Mouse (Mus musculus) urinary bladder, adult 2 months (tissue): ENCODE measurements around the gene Tas1r3. TPM values are rescaled to one million over a fixed set of nuclear protein-coding genes. Genes with fewer than 3 reads are reported as not detected.

Experiments used
- polyA plus RNA-seq: library from polyadenylated mRNA; depleted of rRNA; stranded (reverse); fragments of >200 nt; gene quantifications from 2 replicates; pipeline ENCODE4 v1.2.3, GENCODE M21; 2012; rRNA removed

Tas1r3 gene
- polyA plus RNA-seq, 1 experiment, result 0.91 TPM

Other genes starting within 250 kb of the Tas1r3 start
- 35.6 and 61.6 TPM in 2 replicates for gene Cdk11b, start 238.5 kb downstream of the Tas1r3 start, polyA plus RNA-seq
- not detected in 2 replicates for gene Gm10563, start 218.0 kb downstream of the Tas1r3 start, polyA plus RNA-seq
- 138 and 226 TPM in 2 replicates for gene Mmp23, start 210.0 kb downstream of the Tas1r3 start, polyA plus RNA-seq
- gene Mib2, start 194.2 kb downstream of the Tas1r3 start, polyA plus RNA-seq, result 51.2 and 56.1 TPM in 2 replicates
- 18.5 and 20.1 TPM in 2 replicates for gene Fndc10, start 169.0 kb downstream of the Tas1r3 start, polyA plus RNA-seq
- gene Ssu72, start 158.6 kb downstream of the Tas1r3 start, polyA plus RNA-seq, result 119 and 148 TPM in 2 replicates
- 2.7 and 3.3 TPM in 2 replicates for gene Tmem240, start 128.6 kb downstream of the Tas1r3 start, polyA plus RNA-seq
- gene Atad3a, start 102.3 kb downstream of the Tas1r3 start, polyA plus RNA-seq, result 63.3 and 74.8 TPM in 2 replicates
- gene Vwa1, start 88.7 kb downstream of the Tas1r3 start, polyA plus RNA-seq, result 29.3 and 32.1 TPM in 2 replicates
- gene Tmem88b, start 77.5 kb downstream of the Tas1r3 start, polyA plus RNA-seq, result 0.91 and 0.93 TPM in 2 replicates
- 0.81 and 0.93 TPM in 2 replicates for gene Ankrd65, start 72.9 kb downstream of the Tas1r3 start, polyA plus RNA-seq
- 78.0 and 96.4 TPM in 2 replicates for gene Mrpl20, start 60.5 kb downstream of the Tas1r3 start, polyA plus RNA-seq
- gene Ccnl2, start 50.9 kb downstream of the Tas1r3 start, polyA plus RNA-seq, result 161 and 233 TPM in 2 replicates
- 110 and 122 TPM in 2 replicates for gene Aurkaip1, start 32.1 kb downstream of the Tas1r3 start, polyA plus RNA-seq
- gene Mxra8, start 23.7 kb downstream of the Tas1r3 start, polyA plus RNA-seq, result 377 and 402 TPM in 2 replicates
- gene Dvl1, start 16.0 kb downstream of the Tas1r3 start, polyA plus RNA-seq, result 58.9 and 76.5 TPM in 2 replicates
- gene Cptp, start 6.1 kb upstream of the Tas1r3 start, polyA plus RNA-seq, result 17.1 and 18.5 TPM in 2 replicates
- 26.5 and 32.3 TPM in 2 replicates for gene Ints11, start 6.2 kb upstream of the Tas1r3 start, polyA plus RNA-seq
- 43.7 and 55.5 TPM in 2 replicates for gene Pusl1, start 28.4 kb upstream of the Tas1r3 start, polyA plus RNA-seq
- 23.7 and 29.2 TPM in 2 replicates for gene Acap3, start 28.5 kb upstream of the Tas1r3 start, polyA plus RNA-seq
- gene Ube2j2, start 80.5 kb upstream of the Tas1r3 start, polyA plus RNA-seq, result 55.1 and 63.4 TPM in 2 replicates
- gene C1qtnf12, start 99.0 kb upstream of the Tas1r3 start, polyA plus RNA-seq, result 27.5 and 29.9 TPM in 2 replicates
- gene B3galt6, start 129.3 kb upstream of the Tas1r3 start, polyA plus RNA-seq, result 5.3 and 6.1 TPM in 2 replicates
- 75.8 and 106 TPM in 2 replicates for gene Sdf4, start 129.5 kb upstream of the Tas1r3 start, polyA plus RNA-seq
- gene Tnfrsf4, start 150.5 kb upstream of the Tas1r3 start, polyA plus RNA-seq, result 3.0 and 3.9 TPM in 2 replicates
- 2.1 and 3.4 TPM in 2 replicates for gene Tnfrsf18, start 162.8 kb upstream of the Tas1r3 start, polyA plus RNA-seq
- gene Ttll10, start 196.1 kb upstream of the Tas1r3 start, polyA plus RNA-seq, result 16.3 and 18.2 TPM in 2 replicates
- gene 9430015G10Rik, start 246.6 kb upstream of the Tas1r3 start, polyA plus RNA-seq, result 19.0 and 22.4 TPM in 2 replicates